Mouse (Mus musculus) limb, embryonic 10.5 days (tissue): ENCODE measurements around the gene Tnni3k. TPM values are rescaled to one million over a fixed set of nuclear protein-coding genes. Genes with fewer than 3 reads are reported as not detected.

Source experiments
- polyA plus RNA-seq: library from polyadenylated mRNA; unstranded; fragments of >200 nt; fragmentation: Nextera tagmentation; extraction: Ambion mirVana; gene quantifications from 2 replicates; pipeline ENCODE4 v1.2.1, GENCODE M21; 2016

The Tnni3k gene
- polyA plus RNA-seq, 1 experiment from 2014 or later: not detected

Other genes with a start within 250 kb of the Tnni3k start
- gene Fpgt, start 38.0 kb upstream of the Tnni3k start, polyA plus RNA-seq: 11.3 and 13.9 TPM in 2 replicates
- gene Lrriq3, start 38.0 kb upstream of the Tnni3k start, polyA plus RNA-seq: 0.71 and 0.73 TPM in 2 replicates